Mouse (Mus musculus) limb, embryonic 10.5 days (tissue): ENCODE results near the gene Nlrp9c. TPM values are rescaled to one million over a fixed set of nuclear protein-coding genes. Genes with fewer than 3 reads are reported as not detected.
"Not testable (repeated sequence)": the region's sequence is repeated elsewhere in the genome, so short reads cannot be mapped to it uniquely, and the experiment has no call there.

Experiments
- DNase-seq: peaks from one replicate; pipeline ENCODE4 v3.0.0-alpha.2; 2017; ENCODE audit warnings: low spot score
- H3K27ac ChIP-seq: fragments of 300-500 bp; sonication (generic); 2 replicates; pipeline ENCODE4 v1.5.1; 2016; ENCODE audit warnings: mild to moderate bottlenecking
- H3K27me3 ChIP-seq: fragments of 300-500 bp; sonication (generic); 2 replicates; pipeline ENCODE4 v1.6.1; 2016; ENCODE audit warnings: low read depth, mild to moderate bottlenecking; ENCODE audit not compliant: poor library complexity, severe bottlenecking
- H3K36me3 ChIP-seq: fragments of 300-500 bp; sonication (generic); 2 replicates; pipeline ENCODE4 v1.6.1; 2016; ENCODE audit warnings: mild to moderate bottlenecking, moderate library complexity
- H3K4me1 ChIP-seq: fragments of 300-500 bp; sonication (generic); 2 replicates; pipeline ENCODE4 v1.6.1; 2016
- H3K4me3 ChIP-seq: fragments of 300-500 bp; sonication (generic); 2 replicates; pipeline ENCODE4 v1.5.1; 2016; ENCODE audit warnings: mild to moderate bottlenecking, moderate library complexity
- H3K9me3 ChIP-seq: fragments of 300-500 bp; sonication (generic); replicated peaks from 2 replicates; pipeline ENCODE4 v1.6.1; 2016; ENCODE audit warnings: mild to moderate bottlenecking
- WGBS: fragments of 180-500 bp; shearing (Covaris S2); methylation state at CpG from one replicate; pipeline ENCODE4 v1.1.7; 2016; 5-methylcytosine and 5-hydroxymethylcytosine counted together
- polyA plus RNA-seq: library from polyadenylated mRNA; unstranded; fragments of >200 nt; fragmentation: Nextera tagmentation; extraction: Ambion mirVana; gene quantifications from 2 replicates; pipeline ENCODE4 v1.2.1, GENCODE M21; 2016

Nlrp9c gene
- not detected in 2 replicates for polyA plus RNA-seq

GRCm38 (mm10) chr7:26403600-26403999 is at the start of gene Nlrp9c:
TSS of gene Nlrp9c (minus strand) at chr7:26403700.
- not testable (repeated sequence) for H3K27ac ChIP-seq, H3K9me3 ChIP-seq, H3K4me1 ChIP-seq, H3K4me3 ChIP-seq, H3K27me3 ChIP-seq, DNase-seq, H3K36me3 ChIP-seq
- 77% methylated on average over 2 of the region's 2 CpGs for WGBS

DNA sequence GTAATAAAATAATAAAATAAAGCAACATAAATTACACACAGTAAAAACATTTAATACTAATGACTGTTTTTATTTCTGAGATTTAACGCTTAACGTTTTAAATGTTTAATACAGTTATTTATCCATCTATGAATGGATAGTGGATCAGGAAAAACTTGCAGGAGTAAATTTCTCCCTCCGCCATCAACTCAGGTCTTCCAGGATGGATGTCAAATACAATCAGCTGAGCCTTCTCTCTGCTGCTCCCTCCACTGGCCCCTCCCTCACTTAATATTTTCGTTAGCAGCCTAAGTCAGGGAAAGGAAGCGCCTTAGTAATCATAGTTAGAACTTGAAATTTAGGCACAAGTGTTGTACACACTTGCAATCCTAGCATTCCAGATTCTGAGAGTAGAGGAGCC is 31.3 kb upstream of the Nlrp9c start, which contains the start of gene Nlrp4a:
TSS of gene Nlrp4a (plus strand) at position 301 of the 400 bp plus-strand sequence.
- no peaks in the 10 kb centered on the region for H3K9me3 ChIP-seq
- WGBS, result 88% methylated on average over 5 of the region's 5 CpGs
- H3K4me3 ChIP-seq, result no peak within 1 kb of the TSS
- no peaks in the 10 kb centered on the region for H3K36me3 ChIP-seq
- H3K27me3 ChIP-seq, result no peaks in the 10 kb centered on the region
- no peaks in the 10 kb centered on the region for H3K4me1 ChIP-seq
- DNase-seq, result no peak
- no peak within 1 kb of the TSS for H3K27ac ChIP-seq

GRCm38 (mm10) chr7:26391811-26392210 is 11.7 kb downstream of the Nlrp9c start:
- not testable (repeated sequence) for H3K27ac ChIP-seq, H3K4me3 ChIP-seq, H3K27me3 ChIP-seq, H3K36me3 ChIP-seq, H3K9me3 ChIP-seq, H3K4me1 ChIP-seq, DNase-seq
- WGBS, result 92% methylated on average over 6 of the region's 6 CpGs

GRCm38 (mm10) chr7:26391137-26391536 is 12.4 kb downstream of the Nlrp9c start:
- not testable (repeated sequence) for H3K4me3 ChIP-seq, H3K27me3 ChIP-seq, H3K9me3 ChIP-seq, H3K4me1 ChIP-seq, DNase-seq, H3K27ac ChIP-seq, H3K36me3 ChIP-seq
- WGBS, result 78% methylated on average over 2 of the region's 2 CpGs

DNA sequence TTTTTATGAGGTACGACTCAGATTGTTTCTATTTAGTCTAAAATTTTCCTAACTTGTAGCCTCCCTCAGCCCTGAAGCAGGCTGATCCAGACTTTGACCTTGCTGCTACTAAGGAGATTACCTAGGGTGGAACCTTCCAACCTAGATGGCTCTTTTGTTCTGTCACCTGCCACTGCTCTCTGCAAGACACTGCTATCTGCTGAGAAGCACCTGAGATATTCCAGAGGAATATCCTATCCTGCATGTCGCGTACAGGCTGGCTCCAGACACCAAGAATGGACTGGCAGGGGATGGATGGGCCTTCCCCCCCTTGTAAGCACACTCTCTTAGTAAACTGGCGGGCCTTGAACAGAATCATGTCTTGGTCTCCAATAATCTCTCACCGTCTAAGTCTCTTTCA is 16.8 kb downstream of the Nlrp9c start:
- H3K4me3 ChIP-seq, H3K4me1 ChIP-seq, H3K36me3 ChIP-seq, DNase-seq, H3K9me3 ChIP-seq, H3K27me3 ChIP-seq, H3K27ac ChIP-seq: not testable (repeated sequence)
- WGBS, result 83% methylated on average over 5 of the region's 5 CpGs

GRCm38 (mm10) chr7:26380807-26381206 is 22.7 kb downstream of the Nlrp9c start:
- WGBS, result 98% methylated on average over 1 of the region's 1 CpGs
- Histone ChIP-seq H3K9me3 (no peaks in the 10 kb centered on the region), H3K4me3 (no peak overlapping the region), H3K36me3 (no peaks in the 10 kb centered on the region), H3K27ac (no peak overlapping the region), H3K4me1 (no peaks in the 10 kb centered on the region), H3K27me3 (no peaks in the 10 kb centered on the region)
- DNase-seq, result no peak

- H3K36me3 ChIP-seq, H3K27ac ChIP-seq, H3K4me3 ChIP-seq, DNase-seq, H3K9me3 ChIP-seq, H3K4me1 ChIP-seq, H3K27me3 ChIP-seq: not testable (repeated sequence)
- 88% methylated on average over 5 of the region's 5 CpGs for WGBS
These were observed 30.3 kb downstream of the Nlrp9c start for GRCm38 (mm10) chr7:26373221-26373620.

DNA sequence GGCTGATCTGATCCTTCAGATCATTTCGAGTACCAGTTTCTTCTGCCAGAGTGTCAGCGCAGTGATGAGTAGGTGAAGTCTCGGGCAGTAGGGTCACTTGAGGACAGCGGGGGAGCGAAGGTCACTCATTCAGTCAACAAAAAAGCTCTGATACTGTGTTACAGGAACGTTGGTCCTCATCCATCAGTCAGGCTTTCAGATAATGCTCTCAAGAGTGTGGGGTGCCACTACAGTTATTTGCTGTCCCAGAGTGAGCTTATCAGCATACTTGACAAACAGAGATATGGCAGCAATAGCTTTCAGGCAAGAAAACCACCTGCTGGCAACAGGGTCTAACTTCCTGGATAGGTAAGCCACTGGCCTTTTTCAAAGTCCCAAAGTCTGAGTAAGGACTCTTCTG is 46.8 kb downstream of the Nlrp9c start:
- not testable (repeated sequence) for H3K4me1 ChIP-seq, H3K36me3 ChIP-seq, H3K27ac ChIP-seq, H3K4me3 ChIP-seq, H3K9me3 ChIP-seq, H3K27me3 ChIP-seq, DNase-seq
- 95% methylated on average over 6 of the region's 6 CpGs for WGBS

DNA sequence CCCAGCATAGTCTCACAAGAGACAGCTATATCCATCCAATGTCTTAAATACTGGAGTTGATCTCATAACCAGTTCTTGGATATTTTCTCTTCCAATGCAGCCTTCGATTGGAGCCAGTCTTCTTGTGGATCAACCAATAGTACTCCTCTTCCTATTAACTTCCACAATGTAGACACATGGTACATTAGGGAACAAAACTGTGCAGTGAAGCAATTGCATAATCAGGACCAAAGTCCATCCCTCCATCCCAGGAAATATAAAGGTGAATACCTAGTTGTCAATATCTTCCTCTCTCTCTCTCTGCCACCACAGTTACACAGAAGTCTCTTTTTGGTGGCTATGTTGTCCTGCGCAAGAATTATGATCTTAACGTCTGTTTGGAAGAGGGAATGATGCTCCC is 51.2 kb downstream of the Nlrp9c start:
- DNase-seq, H3K27ac ChIP-seq, H3K4me3 ChIP-seq, H3K9me3 ChIP-seq, H3K4me1 ChIP-seq, H3K36me3 ChIP-seq, H3K27me3 ChIP-seq: not testable (repeated sequence)
- WGBS, result 84% methylated on average over 3 of the region's 3 CpGs

- H3K4me3 ChIP-seq, H3K4me1 ChIP-seq, DNase-seq, H3K27me3 ChIP-seq, H3K36me3 ChIP-seq, H3K9me3 ChIP-seq, H3K27ac ChIP-seq: not testable (repeated sequence)
These were observed 53.3 kb downstream of the Nlrp9c start for GRCm38 (mm10) chr7:26350177-26350576.

GRCm38 (mm10) chr7:26320361-26320760 is 83.1 kb downstream of the Nlrp9c start:
- not testable (repeated sequence) for H3K27ac ChIP-seq, H3K36me3 ChIP-seq, DNase-seq, H3K4me3 ChIP-seq, H3K9me3 ChIP-seq, H3K4me1 ChIP-seq, H3K27me3 ChIP-seq
- WGBS, result 74% methylated on average over 3 of the region's 3 CpGs

- H3K27me3 ChIP-seq, DNase-seq, H3K9me3 ChIP-seq, H3K4me3 ChIP-seq, H3K27ac ChIP-seq, H3K4me1 ChIP-seq, H3K36me3 ChIP-seq: not testable (repeated sequence)
- WGBS, result 87% methylated on average over 4 of the region's 4 CpGs
These were observed 87.7 kb downstream of the Nlrp9c start for GRCm38 (mm10) chr7:26315809-26316208.

GRCm38 (mm10) chr7:26315194-26315593 is 88.3 kb downstream of the Nlrp9c start:
- not testable (repeated sequence) for H3K27ac ChIP-seq, H3K36me3 ChIP-seq, H3K4me3 ChIP-seq, H3K9me3 ChIP-seq, H3K27me3 ChIP-seq, H3K4me1 ChIP-seq, DNase-seq
- 85% methylated on average over 2 of the region's 2 CpGs for WGBS

GRCm38 (mm10) chr7:26311786-26312185 is 91.7 kb downstream of the Nlrp9c start:
- not testable (repeated sequence) for H3K36me3 ChIP-seq, H3K9me3 ChIP-seq, H3K4me3 ChIP-seq, H3K27me3 ChIP-seq, DNase-seq, H3K4me1 ChIP-seq, H3K27ac ChIP-seq
- WGBS, result 93% methylated on average over 4 of the region's 4 CpGs
